Mouse (Mus musculus): Measurements from ENCODE around the gene Tbxas1. TPM values are rescaled to one million over a fixed set of nuclear protein-coding genes. Genes with fewer than 3 reads are reported as not detected.

The Tbxas1 gene
- polyA plus RNA-seq, 1 experiment from 2014 or later = 2.5 TPM

DNA sequence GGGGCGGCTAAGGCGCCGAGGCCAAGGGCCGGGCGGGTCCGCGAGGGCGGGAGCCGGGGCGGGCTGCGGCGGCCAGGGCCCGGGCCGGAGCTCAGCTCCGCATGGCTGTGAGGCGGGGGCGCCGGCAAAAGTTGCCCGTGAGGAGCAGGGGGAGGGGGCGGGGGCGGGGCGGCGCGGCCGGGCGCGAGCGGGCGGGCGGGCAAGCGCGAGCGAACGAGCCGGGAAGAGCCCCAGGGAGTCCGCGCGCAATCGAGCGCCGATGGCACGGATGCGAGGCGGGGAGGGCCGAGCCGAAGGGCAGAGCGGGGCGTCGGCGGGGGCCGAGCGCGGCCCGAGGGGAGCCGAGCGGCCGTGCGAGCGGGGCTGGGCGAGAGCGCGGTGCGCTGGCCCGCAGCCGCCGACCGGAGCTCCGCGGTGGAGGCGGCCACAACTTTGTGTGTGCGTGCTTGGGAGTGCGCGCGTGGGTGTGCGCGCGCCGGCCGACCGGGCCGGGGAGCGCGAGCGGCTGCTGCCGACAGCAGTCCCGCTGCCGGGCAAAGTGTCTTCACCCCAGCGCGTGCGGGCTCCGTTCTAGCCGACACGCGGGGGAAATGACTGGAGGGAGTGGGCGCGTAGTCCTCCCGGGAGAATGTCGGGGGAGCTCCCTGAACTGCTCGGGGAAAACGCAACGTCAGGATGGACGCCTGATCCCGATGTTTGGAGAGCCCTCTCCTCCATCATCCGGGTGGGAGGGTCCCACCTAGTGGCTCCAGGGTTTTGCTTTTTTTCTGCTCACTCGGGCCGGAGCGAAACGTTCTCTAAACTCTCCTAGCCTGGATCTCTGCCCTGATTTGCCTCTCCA is 1.1 kb downstream of the Tbxas1 start, which contains the start of gene Hipk2:
Gene Hipk2, minus strand, starts transcription at position 95 of the 841 bp plus-strand sequence.
- H3K4me3 ChIP-seq (replicated peaks) = peak within 1 kb of the TSS; percentile 96
- WGBS = under 1% methylated on average over 79 of the region's 108 CpGs
- peaks cover 14% of the 10 kb centered on the region for H3K4me1 ChIP-seq
- peak within 1 kb of the TSS; percentile 70 for H3K4me2 ChIP-seq (replicated peaks)
- H3K27me3 ChIP-seq = no peaks in the 10 kb centered on the region
- peak within 1 kb of the TSS; percentile 94 for H3K27ac ChIP-seq (replicated peaks)
- H3K36me3 ChIP-seq = no peaks in the 10 kb centered on the region
- peak; percentile 90 for ATAC-seq (ENCODE audit: insufficient number of reproducible peaks, low FRiP score, low TSS enrichment, low read depth)
- peak within 1 kb of the TSS; percentile 97 for H3K9ac ChIP-seq
- H3K9me3 ChIP-seq (replicated peaks) = no peaks in the 10 kb centered on the region

DNA sequence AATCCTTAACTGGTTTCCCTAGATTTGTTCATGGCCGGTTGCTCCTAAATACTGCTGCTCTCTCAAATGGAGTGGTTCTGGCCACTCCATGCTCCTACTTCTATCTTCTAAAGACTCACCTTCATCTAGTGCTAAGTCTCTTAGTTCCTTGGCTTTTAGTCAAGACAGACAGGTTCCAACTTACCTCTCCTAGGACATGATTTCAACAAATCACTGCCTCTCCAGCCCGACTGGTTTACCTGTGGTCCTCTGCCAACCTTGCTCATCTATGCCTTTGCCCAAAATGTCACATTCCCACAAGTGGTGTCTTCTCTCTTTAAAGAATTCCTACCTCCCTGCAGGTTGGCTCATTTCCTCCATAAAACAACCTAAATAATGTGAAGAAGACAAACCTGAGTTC is 2.5 kb downstream of the Tbxas1 start:
- Histone ChIP-seq H3K27me3 (no peaks in the 10 kb centered on the region), H3K4me1 (peaks cover 16% of the 10 kb centered on the region), H3K4me2 (replicated peaks) (no peak overlapping the region), H3K9me3 (replicated peaks) (no peaks in the 10 kb centered on the region), H3K36me3 (no peaks in the 10 kb centered on the region), H3K4me3 (replicated peaks) (no peak overlapping the region), H3K9ac (no peak overlapping the region), H3K27ac (replicated peaks) (no peak overlapping the region)
- 75% methylated on average over 2 of the region's 2 CpGs for WGBS
- no peak for ATAC-seq (ENCODE audit: insufficient number of reproducible peaks, low FRiP score, low TSS enrichment, low read depth)

DNA sequence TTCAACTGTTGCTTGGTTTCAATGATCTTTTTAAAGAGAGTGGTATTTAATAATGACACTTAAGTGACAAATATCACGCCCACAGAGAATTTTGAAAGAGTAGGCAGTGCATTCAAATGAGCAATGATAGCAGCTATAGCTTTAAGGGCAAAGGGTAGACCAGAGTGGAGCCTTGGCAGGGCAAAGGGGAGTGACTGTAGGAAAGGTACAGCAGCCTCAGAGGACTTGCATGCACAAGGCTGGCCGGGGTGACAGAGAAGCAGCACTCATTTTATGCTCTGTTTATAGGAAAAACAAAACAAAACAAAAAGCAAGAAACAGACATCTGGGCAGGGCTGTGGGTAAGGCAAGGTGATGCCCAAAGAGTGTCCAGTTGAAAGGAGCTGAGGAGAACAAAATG is 6.3 kb downstream of the Tbxas1 start:
- Histone ChIP-seq H3K9ac (no peak overlapping the region), H3K9me3 (replicated peaks) (no peaks in the 10 kb centered on the region), H3K27ac (replicated peaks) (no peak overlapping the region), H3K27me3 (no peaks in the 10 kb centered on the region), H3K4me2 (replicated peaks) (no peak overlapping the region), H3K4me3 (replicated peaks) (no peak overlapping the region), H3K4me1 (peaks cover 15% of the 10 kb centered on the region), H3K36me3 (no peaks in the 10 kb centered on the region)
- ATAC-seq (ENCODE audit: insufficient number of reproducible peaks, low FRiP score, low TSS enrichment, low read depth) = no peak
- WGBS = 71% methylated on average over 2 of the region's 2 CpGs

DNA sequence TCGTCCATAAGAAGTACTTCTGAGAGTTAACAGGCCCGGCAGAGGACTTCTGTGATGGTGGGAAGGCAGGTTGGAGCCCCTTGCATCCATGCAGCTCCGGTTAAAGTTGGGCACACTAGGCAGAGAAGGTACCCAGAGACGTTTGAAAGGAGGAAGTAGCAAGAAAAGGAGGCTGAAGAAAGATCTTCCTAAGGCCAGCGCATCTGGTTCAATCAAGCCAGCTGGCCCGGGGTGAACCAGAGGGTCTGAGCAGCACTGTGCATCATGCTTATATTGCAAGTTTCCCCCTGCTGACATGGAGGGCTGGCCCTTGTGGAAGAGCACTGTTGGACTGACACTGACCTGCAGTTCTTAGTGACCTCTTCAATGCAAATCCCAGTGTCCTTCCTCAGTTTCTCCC is 6.8 kb downstream of the Tbxas1 start:
- Histone ChIP-seq H3K9me3 (replicated peaks) (no peaks in the 10 kb centered on the region), H3K27ac (replicated peaks) (no peak overlapping the region), H3K9ac (no peak overlapping the region), H3K36me3 (no peaks in the 10 kb centered on the region), H3K4me1 (peaks cover 14% of the 10 kb centered on the region), H3K4me3 (replicated peaks) (no peak overlapping the region), H3K4me2 (replicated peaks) (no peak overlapping the region), H3K27me3 (no peaks in the 10 kb centered on the region)
- ATAC-seq (ENCODE audit: insufficient number of reproducible peaks, low FRiP score, low TSS enrichment, low read depth) = no peak
- WGBS = 60% methylated on average over 6 of the region's 6 CpGs

DNA sequence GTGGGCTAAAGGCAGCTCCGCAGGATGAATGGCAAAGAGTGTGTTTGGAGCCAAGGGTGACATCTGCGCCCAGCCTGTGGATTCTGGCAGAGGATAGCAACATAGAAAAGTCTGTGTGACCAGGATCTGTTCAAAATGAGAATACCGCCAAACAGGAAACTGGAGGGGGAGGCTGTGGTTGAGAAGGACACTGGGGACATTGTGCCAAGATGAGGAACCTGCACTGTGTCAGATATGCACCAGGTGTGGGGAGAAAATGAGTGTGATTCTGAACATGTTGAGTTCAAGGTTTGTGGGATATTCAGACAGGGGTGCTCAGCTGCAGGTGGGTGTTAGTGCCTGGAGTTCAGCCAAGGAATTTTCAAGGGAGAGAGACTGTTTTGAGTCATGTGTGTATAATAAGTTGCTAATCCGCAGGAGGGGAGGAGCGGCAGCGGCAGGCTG is 7.5 kb downstream of the Tbxas1 start:
- WGBS = 20% methylated on average over 6 of the region's 6 CpGs
- no peaks in the 10 kb centered on the region for H3K36me3 ChIP-seq
- no peaks in the 10 kb centered on the region for H3K27me3 ChIP-seq
- H3K9me3 ChIP-seq (replicated peaks) = no peaks in the 10 kb centered on the region
- no peak overlapping the region for H3K27ac ChIP-seq (replicated peaks)
- ATAC-seq (ENCODE audit: insufficient number of reproducible peaks, low FRiP score, low TSS enrichment, low read depth) = no peak
- H3K4me3 ChIP-seq (replicated peaks) = no peak overlapping the region
- H3K9ac ChIP-seq = no peak overlapping the region
- no peak overlapping the region for H3K4me2 ChIP-seq (replicated peaks)
- H3K4me1 ChIP-seq = peaks cover 10% of the 10 kb centered on the region

DNA sequence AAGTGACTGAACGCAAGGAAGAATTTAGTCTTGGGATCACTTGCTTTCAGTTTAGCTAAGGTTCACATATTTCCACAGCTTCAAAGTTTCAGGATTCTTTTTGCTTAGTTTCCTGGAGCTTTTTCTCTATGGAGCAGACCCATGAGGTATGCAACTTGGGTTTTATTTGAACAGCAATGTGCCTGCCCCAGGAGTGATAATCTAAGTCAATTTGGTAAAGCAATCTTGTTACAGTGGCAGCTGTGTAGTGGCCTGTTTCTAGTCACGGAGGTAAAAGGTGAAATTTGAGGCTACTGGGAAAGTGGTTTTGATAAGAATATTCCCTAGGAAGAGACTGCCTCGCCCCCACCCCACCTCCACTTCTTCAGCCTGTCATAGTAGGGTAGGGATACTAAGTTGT is 9.3 kb downstream of the Tbxas1 start:
- no peak overlapping the region for H3K4me3 ChIP-seq (replicated peaks)
- H3K9me3 ChIP-seq (replicated peaks) = no peaks in the 10 kb centered on the region
- WGBS = 56% methylated on average over 3 of the region's 3 CpGs
- H3K27me3 ChIP-seq = no peaks in the 10 kb centered on the region
- ATAC-seq (ENCODE audit: insufficient number of reproducible peaks, low FRiP score, low TSS enrichment, low read depth) = no peak
- H3K4me2 ChIP-seq (replicated peaks) = no peak overlapping the region
- no peaks in the 10 kb centered on the region for H3K36me3 ChIP-seq
- peaks cover 10% of the 10 kb centered on the region for H3K4me1 ChIP-seq
- no peak overlapping the region for H3K9ac ChIP-seq
- no peak overlapping the region for H3K27ac ChIP-seq (replicated peaks)

DNA sequence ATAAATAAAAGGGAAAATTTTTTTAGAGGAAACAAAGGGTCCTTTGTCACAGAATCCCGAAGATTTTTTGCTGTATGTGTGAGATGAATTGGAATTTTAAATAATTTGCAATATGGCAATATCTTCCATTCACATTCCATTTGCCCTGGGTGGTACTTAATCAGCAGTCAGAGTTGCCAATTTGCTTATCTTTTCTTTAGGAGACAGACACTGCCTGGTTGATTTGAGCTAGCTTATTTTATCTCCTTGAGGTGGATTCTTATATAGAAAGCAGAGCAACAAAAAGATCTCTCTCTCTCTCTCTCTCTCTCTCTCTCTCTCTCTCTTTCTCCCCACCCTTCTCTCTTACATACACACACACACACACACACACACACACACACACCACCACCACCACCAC is 9.9 kb downstream of the Tbxas1 start:
- Histone ChIP-seq H3K27ac (replicated peaks) (no peak overlapping the region), H3K27me3 (no peaks in the 10 kb centered on the region), H3K9ac (no peak overlapping the region), H3K9me3 (replicated peaks) (no peaks in the 10 kb centered on the region), H3K4me3 (replicated peaks) (no peak overlapping the region), H3K36me3 (no peaks in the 10 kb centered on the region), H3K4me2 (replicated peaks) (no peak overlapping the region), H3K4me1 (peaks cover 10% of the 10 kb centered on the region)
- no peak for ATAC-seq (ENCODE audit: insufficient number of reproducible peaks, low FRiP score, low TSS enrichment, low read depth)
- 67% methylated on average over 1 of the region's 1 CpGs for WGBS

DNA sequence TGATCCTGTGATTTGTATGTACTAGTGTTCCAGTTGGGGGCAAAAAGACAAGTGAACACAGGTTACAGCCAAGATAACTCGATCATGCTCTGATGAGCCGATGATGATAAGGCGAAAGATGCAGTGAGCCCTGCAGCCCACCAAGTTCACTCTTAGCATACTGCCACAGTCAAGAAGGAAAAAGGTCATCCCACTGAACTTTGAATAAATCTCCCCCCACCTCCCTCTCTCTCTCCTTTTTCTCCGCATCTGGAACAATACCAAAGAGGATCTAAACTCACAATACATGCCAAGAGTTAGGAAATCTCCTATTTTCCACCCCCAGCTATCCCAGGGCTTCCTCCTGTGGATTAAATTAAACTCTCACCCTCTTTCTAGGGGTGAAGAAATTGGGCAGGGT is 12.2 kb downstream of the Tbxas1 start:
- Histone ChIP-seq H3K27me3 (no peaks in the 10 kb centered on the region), H3K36me3 (no peaks in the 10 kb centered on the region), H3K4me2 (replicated peaks) (no peak overlapping the region), H3K4me1 (peaks cover 10% of the 10 kb centered on the region), H3K4me3 (replicated peaks) (no peak overlapping the region), H3K9me3 (replicated peaks) (no peaks in the 10 kb centered on the region), H3K9ac (no peak overlapping the region), H3K27ac (replicated peaks) (no peak overlapping the region)
- no peak for ATAC-seq (ENCODE audit: insufficient number of reproducible peaks, low FRiP score, low TSS enrichment, low read depth)
- 73% methylated on average over 4 of the region's 4 CpGs for WGBS

DNA sequence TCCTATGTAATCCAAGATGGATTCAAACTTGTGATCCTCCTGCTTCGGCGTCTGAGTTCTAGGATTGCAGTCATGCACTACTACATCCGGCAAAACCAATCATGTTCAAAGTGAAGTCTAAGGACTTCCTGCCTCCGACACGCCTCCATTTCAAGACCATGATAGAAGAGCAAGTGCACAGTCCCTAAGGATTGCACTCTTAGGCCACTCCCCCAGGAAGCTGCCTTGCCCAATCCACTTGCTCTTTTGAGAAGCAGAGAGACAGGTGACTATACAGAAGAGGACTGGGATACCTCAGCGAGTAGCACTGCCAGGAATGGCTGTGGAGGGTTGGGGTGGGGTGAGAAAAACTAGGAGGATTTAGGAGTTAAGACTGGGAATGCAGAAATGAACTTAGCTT is 14.0 kb downstream of the Tbxas1 start:
- Histone ChIP-seq H3K9me3 (replicated peaks) (no peaks in the 10 kb centered on the region), H3K4me1 (no peaks in the 10 kb centered on the region), H3K27ac (replicated peaks) (no peak overlapping the region), H3K9ac (no peak overlapping the region), H3K27me3 (no peaks in the 10 kb centered on the region), H3K36me3 (no peaks in the 10 kb centered on the region), H3K4me3 (replicated peaks) (no peak overlapping the region), H3K4me2 (replicated peaks) (no peak overlapping the region)
- 75% methylated on average over 6 of the region's 6 CpGs for WGBS
- ATAC-seq (ENCODE audit: insufficient number of reproducible peaks, low FRiP score, low TSS enrichment, low read depth) = no peak

DNA sequence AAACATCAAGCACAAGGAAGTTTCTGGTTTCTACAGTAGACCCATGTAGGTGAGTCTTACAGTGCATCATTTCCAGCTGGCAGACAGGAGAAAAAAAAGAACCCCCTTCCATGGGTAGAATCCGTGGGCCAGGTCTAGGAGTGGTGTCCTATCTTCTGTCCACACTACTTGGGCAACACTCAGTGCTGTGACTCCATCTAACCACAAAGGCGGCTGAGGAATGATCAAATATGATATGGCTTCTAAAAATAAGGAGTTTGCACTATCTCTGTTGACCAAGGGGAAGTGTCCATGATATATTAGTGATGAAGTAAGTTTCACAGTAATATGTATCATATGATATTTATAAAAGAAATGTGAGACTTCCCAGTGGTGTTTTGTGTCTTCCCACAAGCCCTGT is 16.8 kb downstream of the Tbxas1 start:
- Histone ChIP-seq H3K4me3 (replicated peaks) (no peak overlapping the region), H3K9me3 (replicated peaks) (no peaks in the 10 kb centered on the region), H3K36me3 (no peaks in the 10 kb centered on the region), H3K27me3 (no peaks in the 10 kb centered on the region), H3K27ac (replicated peaks) (no peak overlapping the region), H3K9ac (no peak overlapping the region), H3K4me2 (replicated peaks) (no peak overlapping the region), H3K4me1 (no peaks in the 10 kb centered on the region)
- no peak for ATAC-seq (ENCODE audit: insufficient number of reproducible peaks, low FRiP score, low TSS enrichment, low read depth)
- 71% methylated on average over 2 of the region's 2 CpGs for WGBS

DNA sequence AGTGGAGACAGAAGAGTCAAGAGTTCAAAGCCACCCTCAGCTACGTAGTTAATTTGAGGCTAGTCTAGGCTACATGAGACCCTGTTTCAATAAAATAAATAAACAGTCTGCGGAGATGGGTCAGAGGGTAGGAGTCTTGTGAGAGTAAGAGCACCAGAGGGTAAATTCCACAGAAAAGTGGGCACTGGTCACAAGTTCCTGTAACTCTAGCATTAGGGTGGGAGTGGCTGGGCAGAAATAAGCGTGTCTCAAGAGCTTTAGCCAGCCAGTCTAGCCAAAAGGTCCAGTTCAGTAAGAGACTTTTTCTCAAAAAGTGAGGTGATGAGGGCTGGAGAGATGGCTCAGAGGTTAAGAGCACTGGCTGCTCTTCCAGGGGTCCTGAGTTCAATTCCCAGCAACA is 18.4 kb downstream of the Tbxas1 start:
- H3K9me3 ChIP-seq (replicated peaks) = no peaks in the 10 kb centered on the region
- no peak overlapping the region for H3K9ac ChIP-seq
- H3K4me2 ChIP-seq (replicated peaks) = no peak overlapping the region
- H3K27me3 ChIP-seq = no peaks in the 10 kb centered on the region
- no peak overlapping the region for H3K27ac ChIP-seq (replicated peaks)
- no peaks in the 10 kb centered on the region for H3K36me3 ChIP-seq
- ATAC-seq (ENCODE audit: insufficient number of reproducible peaks, low FRiP score, low TSS enrichment, low read depth) = no peak
- no peak overlapping the region for H3K4me3 ChIP-seq (replicated peaks)
- no peaks in the 10 kb centered on the region for H3K4me1 ChIP-seq
- WGBS = 37% methylated on average over 3 of the region's 3 CpGs

DNA sequence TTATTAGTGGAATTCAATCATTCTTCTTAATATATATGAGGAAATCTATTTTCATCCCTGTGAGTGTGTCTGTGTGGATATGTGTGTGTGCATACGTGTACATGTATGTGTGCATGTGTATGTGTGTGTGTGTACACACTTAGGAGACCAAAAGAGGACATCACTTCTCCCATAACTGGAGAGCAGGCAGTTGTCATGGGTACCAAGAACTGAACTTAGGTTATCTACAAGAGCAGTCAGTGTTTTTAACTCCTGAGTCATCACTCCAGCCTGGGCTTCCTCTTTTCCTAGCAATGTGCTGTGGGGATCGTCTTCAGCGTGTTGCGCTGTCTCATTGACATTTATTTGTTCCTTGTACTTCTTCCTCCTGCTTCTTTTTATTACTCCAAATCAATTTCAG is 24.9 kb downstream of the Tbxas1 start:
- Histone ChIP-seq H3K9me3 (replicated peaks) (no peaks in the 10 kb centered on the region), H3K36me3 (no peaks in the 10 kb centered on the region), H3K4me2 (replicated peaks) (no peak overlapping the region), H3K27me3 (no peaks in the 10 kb centered on the region), H3K4me1 (no peaks in the 10 kb centered on the region), H3K9ac (no peak overlapping the region), H3K4me3 (replicated peaks) (no peak overlapping the region), H3K27ac (replicated peaks) (no peak overlapping the region)
- 86% methylated on average over 4 of the region's 4 CpGs for WGBS
- no peak for ATAC-seq (ENCODE audit: insufficient number of reproducible peaks, low FRiP score, low TSS enrichment, low read depth)
